Mouse (Mus musculus): ENCODE data around the gene Brd2. TPM values are rescaled to one million over a fixed set of nuclear protein-coding genes. Genes with fewer than 3 reads are reported as not detected.

The Brd2 gene
- polyA plus RNA-seq, 1 experiment from 2014 or later, result 32.5 TPM

GRCm38 (mm10) chr17:34137601-34138000 is 15.2 kb upstream of the Brd2 start:
- Histone ChIP-seq H3K36me3 (replicated peaks; ENCODE audit: insufficient read depth, low read length) (no peaks in the 10 kb centered on the region), H3K4me3 (ENCODE audit: low read depth, low read length) (no peak overlapping the region), H3K4me1 (ENCODE audit: insufficient read depth) (peaks cover 8% of the 10 kb centered on the region; the same call in 1 of the 2 replicates), H3K9me3 (ENCODE audit: low read length) (no peaks in the 10 kb centered on the region), H3K4me2 (ENCODE audit: low read depth, low read length) (no peak overlapping the region), H3K27me3 (ENCODE audit: insufficient read depth, low read length) (peaks cover 32% of the 10 kb centered on the region), H3K27ac (ENCODE audit: low read depth) (no peak overlapping the region), H3K9ac (replicated peaks) (no peak overlapping the region)
- DNase-seq, result no peak
- ATAC-seq, result no peak
- no peak for TF ChIP-seq CTCF (IDR thresholded peaks at IDR 0.05; ENCODE audit: low read depth)
- no peak for TF ChIP-seq EP300 (IDR thresholded peaks at IDR 0.05; ENCODE audit: low read depth)
- 63% methylated on average over 7 of the region's 7 CpGs for WGBS (ENCODE audit: insufficient replicate concordance)

DNA sequence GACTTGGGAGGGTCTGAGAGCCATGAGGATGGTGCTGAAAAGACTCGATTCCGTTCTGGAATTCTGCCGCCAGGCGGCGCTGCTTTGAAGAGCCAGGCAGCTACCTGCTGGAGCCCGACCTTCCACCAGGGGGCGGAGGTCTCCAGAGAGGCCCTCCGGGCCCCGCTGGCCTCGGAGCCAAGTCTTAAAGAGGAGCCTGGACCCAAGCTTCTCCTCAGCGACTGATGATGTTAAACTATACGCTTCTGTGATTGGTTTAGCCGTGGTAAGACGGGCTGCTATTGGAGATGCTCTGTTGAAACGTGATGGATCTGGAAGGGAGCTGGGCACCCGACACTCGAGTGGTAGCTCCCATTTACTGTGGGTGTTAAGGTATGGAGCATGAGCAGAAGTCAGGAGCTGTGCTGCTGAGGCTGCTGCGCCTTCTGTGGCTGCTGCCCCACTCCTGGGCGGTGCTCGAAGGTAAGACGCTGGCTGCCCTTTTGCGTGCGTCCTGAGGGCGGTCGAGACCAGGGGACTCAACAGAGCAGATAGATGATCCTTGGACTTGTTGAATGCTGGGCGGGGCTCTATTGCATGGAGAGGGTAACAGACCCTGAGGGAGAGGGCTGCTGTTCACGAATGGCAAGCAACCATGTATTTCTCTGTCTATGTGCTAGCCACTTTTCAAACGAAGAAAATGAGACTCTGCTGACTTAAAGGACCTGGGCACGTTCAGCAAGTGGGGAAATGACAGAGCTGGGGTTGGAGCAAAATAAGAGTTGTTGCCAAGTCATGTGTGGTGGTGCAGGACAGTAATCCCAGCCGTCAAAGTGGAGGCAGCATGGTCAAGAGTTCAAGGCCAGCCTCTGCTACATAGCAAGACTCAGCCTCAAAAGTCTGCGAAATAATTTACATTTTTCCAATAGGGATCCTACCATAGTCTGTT is 13.1 kb upstream of the Brd2 start:
- Histone ChIP-seq H3K4me3 (ENCODE audit: low read depth, low read length) (peak overlapping the region; percentile 43), H3K36me3 (replicated peaks; ENCODE audit: insufficient read depth, low read length) (no peaks in the 10 kb centered on the region), H3K27me3 (ENCODE audit: insufficient read depth, low read length) (peaks cover 24% of the 10 kb centered on the region), H3K4me1 (ENCODE audit: insufficient read depth) (peaks cover 8% of the 10 kb centered on the region; the same call in 1 of the 2 replicates), H3K27ac (ENCODE audit: low read depth) (no peak overlapping the region), H3K4me2 (ENCODE audit: low read depth, low read length) (peak overlapping the region; percentile 74), H3K9me3 (ENCODE audit: low read length) (no peaks in the 10 kb centered on the region), H3K9ac (replicated peaks) (0 out of 2 replicates have a peak overlapping the region, but pooled peaks have one; percentile 6)
- ATAC-seq (peak; percentile 98), DNase-seq (peak; percentile 98)
- TF ChIP-seq EP300 (IDR thresholded peaks at IDR 0.05; ENCODE audit: low read depth) (no peak), CTCF (IDR thresholded peaks at IDR 0.05; ENCODE audit: low read depth) (peak; percentile 100)
- 6% methylated on average over 31 of the region's 31 CpGs for WGBS (ENCODE audit: insufficient replicate concordance)

DNA sequence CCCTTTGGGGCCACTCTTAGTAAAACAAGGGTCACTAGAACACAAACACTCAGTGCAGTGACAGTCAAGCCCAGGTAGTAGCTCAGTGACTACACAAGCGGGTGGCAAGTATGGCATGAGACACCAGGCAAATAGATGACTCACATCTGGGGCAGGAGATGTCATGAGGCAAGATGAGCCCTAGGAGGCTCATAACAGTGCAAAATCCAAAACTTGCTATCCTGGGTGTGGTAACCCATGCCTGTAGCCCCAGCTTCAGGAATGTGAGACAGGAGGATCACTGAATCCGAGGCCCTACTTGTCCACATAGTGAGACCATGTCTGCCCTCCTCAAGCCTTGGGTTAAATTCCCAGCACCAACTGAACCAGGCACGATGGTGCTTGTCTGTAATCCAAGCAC is 12.0 kb upstream of the Brd2 start:
- WGBS (ENCODE audit: insufficient replicate concordance), result 80% methylated on average over 3 of the region's 3 CpGs
- Histone ChIP-seq H3K4me3 (ENCODE audit: low read depth, low read length) (no peak overlapping the region), H3K9me3 (ENCODE audit: low read length) (no peaks in the 10 kb centered on the region), H3K27me3 (ENCODE audit: insufficient read depth, low read length) (peaks cover 15% of the 10 kb centered on the region), H3K4me1 (ENCODE audit: insufficient read depth) (peaks cover 13% of the 10 kb centered on the region), H3K9ac (replicated peaks) (no peak overlapping the region), H3K36me3 (replicated peaks; ENCODE audit: insufficient read depth, low read length) (no peaks in the 10 kb centered on the region), H3K4me2 (ENCODE audit: low read depth, low read length) (no peak overlapping the region), H3K27ac (ENCODE audit: low read depth) (no peak overlapping the region)
- no peak for ATAC-seq
- no peak for TF ChIP-seq EP300 (IDR thresholded peaks at IDR 0.05; ENCODE audit: low read depth)
- no peak for TF ChIP-seq CTCF (IDR thresholded peaks at IDR 0.05; ENCODE audit: low read depth)
- DNase-seq, result no peak

GRCm38 (mm10) chr17:34133289-34133688 is 10.9 kb upstream of the Brd2 start:
- no peak for DNase-seq
- H3K36me3 ChIP-seq (replicated peaks; ENCODE audit: insufficient read depth, low read length), result no peaks in the 10 kb centered on the region
- TF ChIP-seq CTCF (IDR thresholded peaks at IDR 0.05; ENCODE audit: low read depth), result peak; percentile 43
- no peak for TF ChIP-seq EP300 (IDR thresholded peaks at IDR 0.05; ENCODE audit: low read depth)
- no peak overlapping the region for H3K27ac ChIP-seq (ENCODE audit: low read depth)
- peaks cover 12% of the 10 kb centered on the region; the same call in 1 of the 2 replicates for H3K27me3 ChIP-seq (ENCODE audit: insufficient read depth, low read length)
- H3K9me3 ChIP-seq (ENCODE audit: low read length), result no peaks in the 10 kb centered on the region
- ATAC-seq, result no peak
- 76% methylated on average over 11 of the region's 11 CpGs for WGBS (ENCODE audit: insufficient replicate concordance)
- no peak overlapping the region for H3K4me2 ChIP-seq (ENCODE audit: low read depth, low read length)
- no peak overlapping the region for H3K9ac ChIP-seq (replicated peaks)
- H3K4me1 ChIP-seq (ENCODE audit: insufficient read depth), result peaks cover 22% of the 10 kb centered on the region
- H3K4me3 ChIP-seq (ENCODE audit: low read depth, low read length), result no peak overlapping the region

DNA sequence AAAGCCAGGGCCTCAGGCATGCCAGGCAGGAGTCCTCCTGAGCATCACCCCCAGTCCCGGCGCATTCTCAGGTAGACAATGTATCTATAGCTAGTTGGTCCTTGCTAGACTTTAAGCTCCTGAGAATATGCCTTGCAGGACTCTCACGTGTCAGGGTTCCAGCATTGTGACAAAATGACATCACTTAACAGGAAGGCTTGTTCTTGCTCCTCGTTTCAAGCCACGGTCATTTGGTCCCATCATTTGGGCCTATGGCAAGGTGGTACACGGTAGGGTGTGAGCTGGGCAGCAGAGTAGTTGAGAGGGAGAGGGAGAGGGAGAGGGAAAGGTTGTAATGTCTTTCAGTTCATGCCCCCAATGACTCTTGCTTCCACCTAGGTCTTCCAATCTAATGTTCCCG is 9.5 kb upstream of the Brd2 start:
- peaks cover 32% of the 10 kb centered on the region for H3K4me1 ChIP-seq (ENCODE audit: insufficient read depth)
- WGBS (ENCODE audit: insufficient replicate concordance), result 76% methylated on average over 7 of the region's 7 CpGs
- no peaks in the 10 kb centered on the region for H3K9me3 ChIP-seq (ENCODE audit: low read length)
- H3K4me3 ChIP-seq (ENCODE audit: low read depth, low read length), result no peak overlapping the region
- H3K9ac ChIP-seq (replicated peaks), result no peak overlapping the region
- peaks cover 6% of the 10 kb centered on the region; the same call in 1 of the 2 replicates for H3K27me3 ChIP-seq (ENCODE audit: insufficient read depth, low read length)
- no peak for ATAC-seq
- TF ChIP-seq CTCF (IDR thresholded peaks at IDR 0.05; ENCODE audit: low read depth) (no peak), EP300 (IDR thresholded peaks at IDR 0.05; ENCODE audit: low read depth) (no peak)
- H3K36me3 ChIP-seq (replicated peaks; ENCODE audit: insufficient read depth, low read length), result no peaks in the 10 kb centered on the region
- no peak overlapping the region for H3K4me2 ChIP-seq (ENCODE audit: low read depth, low read length)
- no peak overlapping the region for H3K27ac ChIP-seq (ENCODE audit: low read depth)
- no peak for DNase-seq

DNA sequence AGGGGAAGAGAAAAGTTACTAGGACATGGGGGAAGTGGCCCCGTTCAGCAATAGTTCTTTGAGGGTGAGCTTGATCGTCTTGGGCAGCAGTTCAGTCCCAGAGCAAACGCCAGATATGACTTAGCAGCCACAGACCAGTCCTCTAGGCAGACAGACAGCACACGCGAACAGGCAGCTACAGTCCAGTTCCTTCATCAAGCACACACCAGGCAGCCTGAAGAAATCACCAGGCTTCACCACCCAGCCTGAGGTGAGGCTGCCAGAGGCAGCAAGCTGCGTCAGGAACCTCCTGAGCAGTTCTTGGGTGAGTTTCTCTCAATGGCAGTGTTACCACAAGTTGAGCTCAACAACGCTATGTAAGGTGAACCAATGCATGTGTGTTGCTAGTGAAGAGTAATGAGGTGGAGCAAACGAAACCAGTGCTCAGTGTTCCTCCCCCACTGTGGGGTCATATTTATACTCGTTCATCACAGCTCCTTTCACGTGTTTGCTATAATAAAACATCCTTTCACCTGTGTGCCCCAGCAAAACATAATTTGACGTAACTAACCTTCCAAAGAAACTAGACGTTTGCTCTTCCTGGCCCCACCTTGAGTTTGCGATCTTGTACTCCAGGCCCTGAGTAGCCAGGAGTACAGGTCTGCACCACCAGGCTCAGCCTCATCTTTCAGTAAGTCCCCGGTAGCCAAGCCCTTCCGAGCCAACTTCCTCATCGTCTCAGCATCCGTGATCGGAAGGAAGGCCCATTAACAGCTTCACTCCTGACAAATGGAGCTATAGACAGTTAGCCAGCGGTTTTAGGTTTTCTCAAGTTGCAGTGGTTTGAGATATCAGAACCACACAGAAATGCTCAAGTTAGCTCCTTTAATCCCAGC is 7.9 kb upstream of the Brd2 start:
- Histone ChIP-seq H3K27me3 (ENCODE audit: insufficient read depth, low read length) (0 out of 2 replicates have a peak, but pooled peaks cover 4% of the 10 kb centered on the region), H3K4me1 (ENCODE audit: insufficient read depth) (peaks cover 27% of the 10 kb centered on the region), H3K9ac (replicated peaks) (no peak overlapping the region), H3K27ac (ENCODE audit: low read depth) (no peak overlapping the region), H3K4me2 (ENCODE audit: low read depth, low read length) (no peak overlapping the region), H3K4me3 (ENCODE audit: low read depth, low read length) (no peak overlapping the region), H3K9me3 (ENCODE audit: low read length) (no peaks in the 10 kb centered on the region), H3K36me3 (replicated peaks; ENCODE audit: insufficient read depth, low read length) (no peaks in the 10 kb centered on the region)
- TF ChIP-seq CTCF (IDR thresholded peaks at IDR 0.05; ENCODE audit: low read depth), result no peak
- TF ChIP-seq EP300 (IDR thresholded peaks at IDR 0.05; ENCODE audit: low read depth), result no peak
- DNase-seq (no peak), ATAC-seq (no peak)
- 64% methylated on average over 19 of the region's 19 CpGs for WGBS (ENCODE audit: insufficient replicate concordance)
